Mouse (Mus musculus): Measurements from ENCODE around the gene Vmn1r64. TPM values are rescaled to one million over a fixed set of nuclear protein-coding genes. Genes with fewer than 3 reads are reported as not detected.

Vmn1r64 gene
- total RNA-seq (2023) = not detected

DNA sequence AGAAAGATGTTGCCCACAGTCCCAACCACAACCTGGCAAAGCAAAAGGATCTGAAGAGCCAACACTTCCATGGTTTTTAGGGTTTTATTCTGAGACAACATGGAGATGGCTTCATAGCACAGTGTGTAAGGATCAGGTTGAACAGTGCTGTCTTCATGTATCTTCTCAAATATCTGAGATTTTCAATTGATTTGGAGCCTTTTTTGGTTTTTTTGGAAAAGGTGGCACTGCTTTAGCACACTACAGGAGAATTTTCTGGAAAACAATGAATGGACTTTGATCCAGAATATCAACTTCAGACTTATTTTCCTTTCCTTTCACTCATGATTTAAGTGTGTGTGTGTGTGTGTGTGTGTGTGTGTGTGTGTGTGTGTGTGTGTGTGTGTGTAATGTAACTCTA lies at the start of gene Vmn1r64:
Gene Vmn1r64 (minus strand): TSS at position 101 of the 400 bp plus-strand sequence.

Other genes starting within 250 kb of the Vmn1r64 start
- not detected for gene Vmn1r62, start 210.9 kb downstream of the Vmn1r64 start, total RNA-seq (2023)
- not detected for gene Vmn1r63, start 79.1 kb downstream of the Vmn1r64 start, total RNA-seq (2023)
- gene Vmn1r65, start 126.5 kb upstream of the Vmn1r64 start, total RNA-seq (2023) = not detected
- not detected for gene Nlrp4c, start 160.6 kb upstream of the Vmn1r64 start, total RNA-seq (2023)